Mouse (Mus musculus): ENCODE measurements around the gene Kat2b.
A peak's percentile ranks its signal among the peaks of the same experiment; 100 is the strongest.
"Not testable (repeated sequence)": the region's sequence is repeated elsewhere in the genome, so short reads cannot be mapped to it uniquely, and the experiment has no call there.

Gene Kat2b

DNA sequence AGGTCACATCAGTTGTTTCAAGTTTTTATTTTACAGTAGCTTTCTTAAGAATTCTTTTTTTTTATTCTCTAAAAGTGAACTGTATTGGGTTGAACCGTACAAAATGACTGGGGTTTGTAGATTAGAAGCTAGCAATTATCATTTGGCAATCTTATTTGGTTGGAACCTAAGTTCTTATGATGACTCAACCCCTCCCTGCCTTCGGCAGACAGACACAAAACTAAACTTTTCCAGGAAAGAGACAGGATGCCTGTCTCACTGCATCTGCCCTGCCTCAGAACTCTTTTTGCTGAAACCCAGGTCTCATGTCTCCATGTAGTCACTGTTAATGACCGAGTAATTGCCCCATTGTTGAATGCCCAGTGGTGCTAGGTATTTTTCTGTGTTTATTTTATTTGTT lies 97.6 kb downstream of the Kat2b start:
- no peak for DNase-seq

DNA sequence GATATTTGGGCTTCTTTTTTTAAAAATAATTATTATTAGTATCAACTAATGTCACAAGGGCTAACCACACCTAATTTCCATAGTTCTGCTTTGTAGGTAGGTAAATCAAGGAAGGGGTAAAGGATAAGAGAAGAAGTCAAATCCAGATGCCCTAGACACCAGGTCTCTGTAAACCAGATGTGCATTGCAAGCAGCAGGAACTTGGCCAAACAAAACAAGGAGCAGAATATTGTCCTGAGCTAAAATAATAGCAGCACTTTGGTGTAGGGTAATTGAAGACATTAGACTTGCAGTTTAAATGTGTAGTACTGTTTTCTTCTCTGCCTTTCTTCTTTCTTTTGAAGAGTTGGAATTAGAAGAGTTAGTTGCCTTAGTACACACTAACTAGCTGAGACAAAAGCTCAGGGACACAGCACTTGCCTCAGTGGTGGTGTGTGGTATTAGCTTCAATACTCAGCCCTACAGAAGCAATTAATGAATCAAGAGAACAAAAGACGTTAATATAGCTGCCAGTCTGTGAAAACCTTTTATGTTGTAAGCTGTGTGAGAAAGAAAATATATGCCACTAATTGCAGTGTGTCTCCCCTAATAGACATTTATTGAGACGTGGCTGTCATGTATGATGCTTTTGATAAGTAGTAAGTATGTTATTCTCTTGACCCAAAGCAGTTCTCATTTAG lies 98.2 kb downstream of the Kat2b start:
- DNase-seq, result no peak

DNA sequence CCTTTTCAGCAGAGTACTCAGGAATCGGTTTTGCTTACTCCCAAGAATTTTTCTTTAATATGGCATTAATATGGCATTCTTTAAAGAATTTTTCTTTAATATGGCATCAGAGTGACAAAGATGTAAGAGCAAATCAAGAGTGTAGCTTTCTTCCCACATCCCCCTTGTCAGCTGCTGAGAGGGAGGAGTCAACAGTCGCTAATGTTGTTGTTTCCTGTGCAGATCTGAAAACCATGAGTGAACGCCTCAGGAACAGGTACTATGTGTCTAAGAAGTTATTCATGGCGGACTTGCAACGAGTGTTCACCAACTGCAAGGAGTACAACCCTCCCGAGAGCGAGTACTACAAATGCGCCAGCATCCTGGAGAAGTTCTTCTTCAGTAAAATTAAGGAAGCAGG lies 103.8 kb downstream of the Kat2b start:
- no peak for DNase-seq

DNA sequence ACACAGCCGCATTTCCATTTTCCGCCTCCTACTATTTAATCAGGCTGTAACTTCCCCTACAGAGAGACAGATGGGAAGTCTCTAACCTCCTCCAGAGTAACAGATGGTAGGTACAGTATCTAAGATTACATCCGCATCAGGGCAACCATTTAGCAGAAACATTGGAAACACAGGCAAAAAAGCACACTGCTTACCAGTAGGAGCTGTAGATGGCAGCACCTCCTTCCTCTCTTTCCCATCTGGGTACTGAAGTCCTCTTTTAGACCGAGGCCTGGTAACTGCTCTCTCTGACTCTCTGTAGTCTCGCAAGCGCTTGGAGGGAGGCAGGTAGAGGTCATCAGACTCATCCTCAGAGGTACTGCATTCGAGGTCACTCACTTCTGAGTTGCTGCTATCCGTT lies 112.1 kb downstream of the Kat2b start:
- DNase-seq, result peak; percentile 73

DNA sequence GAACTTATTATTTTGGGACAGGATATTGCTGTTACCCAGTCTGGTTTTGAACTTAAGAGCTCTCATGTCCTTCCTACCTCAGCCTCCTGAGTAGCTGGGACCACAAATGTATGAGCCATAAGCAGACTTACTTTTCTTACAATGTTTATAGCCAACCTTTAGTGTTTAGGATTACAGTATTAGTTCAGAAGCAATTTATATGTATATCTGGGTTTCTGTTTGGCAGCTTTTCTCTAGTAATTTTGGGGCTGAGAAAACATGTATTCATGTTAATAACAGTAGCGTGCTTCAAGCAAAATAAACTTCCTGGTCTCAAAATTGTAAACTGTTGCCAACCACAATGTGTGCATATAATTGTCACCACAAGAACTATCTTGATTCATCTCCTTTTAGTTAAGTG lies 121.7 kb downstream of the Kat2b start:
- no peak for DNase-seq

DNA sequence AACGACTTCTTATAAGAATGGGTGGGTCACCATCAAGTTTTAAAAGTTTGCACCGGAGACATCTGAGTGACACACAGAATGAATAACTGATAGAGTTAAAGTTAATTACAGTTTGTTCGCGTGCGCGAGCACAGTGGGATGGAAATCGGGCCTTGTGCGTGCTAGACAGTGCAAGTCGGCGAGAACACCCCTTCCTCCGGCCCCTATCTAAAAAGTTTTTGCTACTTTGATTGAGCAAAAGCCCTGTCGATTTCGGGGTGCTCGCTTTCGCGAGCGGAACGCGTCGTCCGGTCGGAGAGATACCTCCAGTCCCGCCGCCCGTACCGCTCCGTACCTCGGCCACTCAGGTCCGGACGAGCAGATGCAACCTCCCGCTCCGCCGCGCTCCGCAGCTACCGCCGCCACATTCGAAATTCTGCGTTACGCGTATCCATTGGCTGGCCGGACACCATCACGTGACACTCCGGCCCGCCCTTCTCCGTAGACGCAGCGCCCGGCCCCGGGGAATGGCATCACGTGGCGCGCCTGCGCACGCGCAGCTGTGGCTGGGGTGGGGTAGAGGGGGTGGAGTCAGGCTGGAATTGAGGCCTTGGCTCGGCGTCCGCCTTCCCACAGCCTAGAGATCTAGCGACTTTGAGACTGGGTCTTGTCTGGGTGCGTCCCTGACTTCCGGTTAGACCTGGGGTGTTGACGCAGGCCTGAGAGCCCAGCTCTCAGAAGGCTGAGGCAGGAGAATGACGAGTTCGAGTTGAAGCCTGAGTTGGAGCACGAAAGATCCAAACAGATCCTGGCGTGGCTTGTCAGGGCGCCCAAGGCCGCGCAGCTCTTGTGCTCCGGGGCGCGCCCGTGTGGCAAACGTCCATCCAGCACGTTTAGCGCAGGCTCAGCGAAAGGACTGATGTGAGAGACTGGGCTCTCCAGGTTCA lies 122.5 kb downstream of the Kat2b start, which contains the start of gene Sgo1:
Gene Sgo1 (minus strand): TSS at position 457 of the 926 bp plus-strand sequence.
- DNase-seq, result peak; percentile 96

DNA sequence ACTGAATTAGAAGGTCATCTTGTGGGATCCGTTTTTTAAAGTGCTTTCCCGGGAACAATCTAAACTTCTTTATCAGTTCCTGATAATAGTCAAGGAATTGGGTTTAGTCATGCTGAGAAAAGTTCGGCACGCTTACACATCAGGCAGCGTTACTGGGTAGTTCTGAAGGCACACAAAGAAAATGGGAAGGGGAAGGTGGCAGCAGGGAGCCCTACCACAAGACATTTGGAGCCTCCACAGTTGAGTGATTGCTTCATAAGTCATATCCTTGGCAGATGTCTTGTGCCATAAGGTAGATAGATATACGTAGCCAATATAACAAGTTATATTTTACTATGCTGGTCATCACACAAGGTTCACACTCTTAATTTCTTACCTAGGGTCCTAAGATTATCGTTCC lies 123.3 kb downstream of the Kat2b start:
- no peak for DNase-seq

DNA sequence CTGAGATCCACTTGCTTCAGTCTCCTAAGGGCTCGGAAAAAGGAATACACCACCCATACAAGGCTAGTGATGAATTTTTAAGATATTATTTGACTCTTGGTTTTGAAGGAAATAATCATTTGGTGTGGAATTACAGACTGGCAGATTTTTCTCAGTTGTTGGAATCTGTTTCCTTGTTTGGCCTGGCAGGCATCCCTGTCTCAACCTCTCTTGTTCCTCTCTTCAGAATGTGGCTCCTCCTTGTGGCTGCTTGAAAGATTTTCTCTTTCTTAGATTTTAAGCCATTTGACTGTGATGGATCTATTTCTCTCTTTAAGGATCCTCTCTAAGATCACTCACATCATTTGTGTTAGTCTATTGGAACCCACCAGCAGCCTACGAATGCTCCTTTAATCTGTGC lies 127.4 kb downstream of the Kat2b start:
- DNase-seq, result peak; percentile 45

DNA sequence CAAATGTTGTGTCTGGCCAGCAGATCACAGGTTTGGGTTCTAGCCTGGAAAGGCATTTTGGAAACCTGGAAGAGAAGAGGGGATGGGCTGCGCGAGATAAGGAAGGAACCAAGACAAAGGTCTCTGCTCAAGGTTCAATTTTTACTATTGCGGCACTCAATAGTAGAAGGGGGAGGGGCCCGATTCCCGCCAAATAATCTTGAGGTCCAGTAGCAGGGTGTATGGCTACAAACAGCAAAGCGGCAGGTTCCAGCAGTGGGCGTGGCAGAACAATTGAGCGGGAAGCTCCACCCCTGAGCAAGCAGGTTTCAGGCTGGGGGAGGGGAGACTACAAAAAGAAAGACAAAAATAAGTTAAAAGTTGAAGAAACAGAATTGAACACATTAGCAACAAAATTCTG lies 130.9 kb downstream of the Kat2b start:
- not testable (repeated sequence) for DNase-seq

DNA sequence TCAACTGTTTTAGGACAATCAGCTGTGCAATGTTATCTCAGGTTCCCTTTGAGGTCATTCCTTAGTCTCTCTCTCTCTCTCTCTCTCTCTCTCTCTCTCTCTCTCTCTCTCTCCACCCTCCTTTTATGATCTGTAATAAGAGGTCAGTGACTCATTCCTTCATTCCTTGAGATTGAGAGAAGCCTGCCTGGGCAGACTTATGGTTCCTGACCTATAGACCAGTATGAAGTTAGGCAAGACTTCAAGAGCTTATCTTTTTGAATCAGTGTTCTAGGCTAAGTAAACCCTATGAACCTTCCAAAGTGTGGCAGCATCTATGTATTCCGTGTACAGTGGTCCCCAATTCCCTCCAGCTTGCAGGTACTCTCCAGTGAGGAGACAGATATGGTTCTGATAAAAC lies 147.8 kb downstream of the Kat2b start:
- DNase-seq, result no peak

DNA sequence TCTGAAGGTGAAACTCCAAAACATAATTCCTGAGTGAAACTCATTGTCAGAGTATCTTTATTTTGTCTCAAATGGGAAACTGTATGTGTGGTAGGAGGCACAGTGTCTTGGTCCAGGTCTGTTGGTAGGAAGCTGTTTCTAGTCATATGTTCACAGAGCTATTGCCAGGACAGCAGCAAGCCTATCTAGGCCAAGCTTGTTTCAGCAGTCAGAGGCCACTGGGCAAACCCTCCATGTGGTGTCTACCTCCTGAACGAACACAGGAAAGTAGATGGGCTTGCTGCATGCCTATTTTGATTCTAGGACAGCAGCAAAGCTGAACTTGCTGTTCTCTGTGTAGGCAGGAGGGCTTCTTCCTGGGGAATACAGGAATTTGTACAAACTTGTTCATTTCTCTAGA lies 148.5 kb downstream of the Kat2b start:
- not testable (repeated sequence) for DNase-seq

DNA sequence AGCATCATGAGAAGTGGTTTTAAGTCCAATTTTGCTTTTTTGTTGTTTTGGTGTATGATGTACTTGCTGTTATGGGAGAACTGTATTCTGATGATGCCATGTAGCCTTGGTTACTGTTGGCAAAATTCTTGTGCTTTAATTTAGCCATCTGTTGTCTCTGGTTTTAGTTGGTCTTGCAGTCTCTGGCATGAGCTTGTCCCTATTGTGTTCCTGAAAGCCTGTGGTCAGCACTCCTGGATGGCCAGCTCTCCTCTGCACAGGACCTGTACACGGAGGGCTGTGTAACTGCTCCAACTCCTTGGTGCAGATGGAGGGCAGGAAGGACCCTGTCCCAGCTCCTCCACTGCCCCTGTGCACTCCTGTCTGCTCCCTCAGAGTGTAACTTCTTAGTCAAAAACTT lies 151.8 kb downstream of the Kat2b start:
- no peak for DNase-seq

DNA sequence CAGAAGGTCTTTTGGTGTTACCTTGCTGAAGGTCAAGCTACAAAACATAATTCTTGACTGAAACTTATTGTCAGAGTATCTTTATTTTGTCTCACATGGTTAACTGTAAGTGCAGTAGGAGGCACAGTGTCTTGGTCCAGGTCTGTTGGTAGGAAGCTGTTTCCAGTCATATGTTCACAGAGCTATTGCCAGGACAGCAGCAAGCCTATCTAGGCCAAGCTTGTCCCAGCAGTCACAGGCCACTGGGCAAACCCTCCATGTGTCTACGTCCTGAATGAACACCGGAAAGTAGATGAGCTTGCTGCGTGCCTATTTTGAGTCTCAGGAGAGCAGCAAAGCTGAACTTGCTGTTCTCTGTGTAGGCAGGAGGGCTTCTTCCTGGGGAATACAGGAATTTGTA lies 152.3 kb downstream of the Kat2b start:
- DNase-seq, result not testable (repeated sequence)

Measured in cerebellum, adult 11 months (tissue).